Mouse (Mus musculus) MEL (cell line): ENCODE results near the gene March10. TPM values are rescaled to one million over a fixed set of nuclear protein-coding genes. Genes with fewer than 3 reads are reported as not detected.

ENCODE experiments used
- DNase-seq: peaks from one replicate; pipeline ENCODE4 v3.0.0; 2011; ENCODE audit warnings: low read depth, low spot score
- H3K27ac ChIP-seq: 2 replicates; pipeline ENCODE4 v1.5.1; 2012; ENCODE audit warnings: low read depth, mild to moderate bottlenecking, control low read depth, low read length, moderate library complexity; ENCODE audit not compliant: control insufficient read depth
- H3K27me3 ChIP-seq, 2 experiments: fragments of 150-350 bp in 1 of 2; sonication (generic) in 1 of 2; 2 replicates each; pipeline ENCODE4 v1.6.1; 2012; ENCODE audit warnings: low read length in 2 of 2, mild to moderate bottlenecking in 2 of 2, improper control_type of control experiment in 1 of 2, moderate library complexity in 1 of 2; ENCODE audit not compliant: insufficient read depth in 2 of 2, control insufficient read depth in 1 of 2
- H3K36me3 ChIP-seq, 2 experiments: 2 replicates each; pipeline ENCODE4 v1.6.1; 2012 to 2014; ENCODE audit warnings: low read length in 2 of 2, improper control_type of control experiment in 1 of 2, inconsistent platforms in 1 of 2, mild to moderate bottlenecking in 1 of 2; ENCODE audit not compliant: insufficient read depth in 2 of 2, control insufficient read depth in 1 of 2
- H3K4me1 ChIP-seq, 2 experiments: fragments of 150-350 bp in 1 of 2; sonication (generic) in 1 of 2; 2 replicates each; pipeline ENCODE4 v1.6.1; 2012; ENCODE audit warnings: low read length in 2 of 2, improper control_type of control experiment in 1 of 2, mild to moderate bottlenecking in 1 of 2; ENCODE audit not compliant: insufficient read depth in 2 of 2, control insufficient read depth in 1 of 2
- H3K4me3 ChIP-seq, 2 experiments: fragments of 150-350 bp in 1 of 2; sonication (generic) in 1 of 2; 2 replicates each; pipeline ENCODE4 v1.5.1; 2012; ENCODE audit warnings: low read depth in 2 of 2, low read length in 2 of 2, mild to moderate bottlenecking in 2 of 2, moderate library complexity in 2 of 2, control low read depth in 1 of 2, improper control_type of control experiment in 1 of 2; ENCODE audit not compliant: control insufficient read depth in 1 of 2, insufficient read depth in 1 of 2
- H3K79me2 ChIP-seq: 2 replicates; pipeline ENCODE4 v1.6.1; 2012; ENCODE audit warnings: mild to moderate bottlenecking, low read length, moderate library complexity; ENCODE audit not compliant: control insufficient read depth, poor library complexity, insufficient read depth
- H3K9ac ChIP-seq: 2 replicates; pipeline ENCODE4 v1.6.1; 2012; ENCODE audit warnings: low read depth, mild to moderate bottlenecking, control low read depth, low read length, moderate library complexity; ENCODE audit not compliant: control insufficient read depth, poor library complexity, severe bottlenecking
- H3K9me3 ChIP-seq: fragments of 150-350 bp; sonication (generic); replicated peaks from 2 replicates; pipeline ENCODE4 v1.6.1; 2012; ENCODE audit warnings: mild to moderate bottlenecking, low read length, improper control_type of control experiment, moderate library complexity; ENCODE audit not compliant: insufficient read depth
- GABPA ChIP-seq: IDR thresholded peaks from 2 replicates; pipeline ENCODE4 v1.6.1; 2012; ENCODE audit warnings: low read depth, mild to moderate bottlenecking, inconsistent platforms, low read length, improper control_type of control experiment, moderate library complexity
- GATA1 ChIP-seq: IDR thresholded peaks from 2 replicates; pipeline ENCODE4 v1.6.1; 2011; ENCODE audit warnings: low read depth, low read length, improper control_type of control experiment
- KAT2A ChIP-seq: conservative IDR thresholded peaks from 2 replicates; pipeline ENCODE4 v1.6.1; 2012; ENCODE audit warnings: low read depth, low read length, improper control_type of control experiment, inconsistent platforms
- MAFK ChIP-seq: IDR thresholded peaks from 2 replicates; pipeline ENCODE4 v1.6.1; 2011; ENCODE audit warnings: low read depth, mild to moderate bottlenecking, low read length, improper control_type of control experiment, borderline replicate concordance
- MAX ChIP-seq: IDR thresholded peaks from 2 replicates; pipeline ENCODE4 v1.6.1; 2011; ENCODE audit warnings: low read length, improper control_type of control experiment
- MYB ChIP-seq: IDR thresholded peaks from 2 replicates; pipeline ENCODE4 v1.6.1; 2011; ENCODE audit warnings: mild to moderate bottlenecking, low read depth, low read length, improper control_type of control experiment
- POLR2A ChIP-seq, 2 experiments: IDR thresholded peaks; 2 replicates each; pipeline ENCODE4 v1.6.1; 2011 to 2012; ENCODE audit warnings: low read length in 2 of 2, mild to moderate bottlenecking in 2 of 2, control low read depth in 1 of 2, improper control_type of control experiment in 1 of 2, low read depth in 1 of 2, moderate library complexity in 1 of 2; ENCODE audit not compliant: control insufficient read depth in 1 of 2, insufficient read depth in 1 of 2, poor library complexity in 1 of 2
- RCOR1 ChIP-seq: IDR thresholded peaks from 2 replicates; pipeline ENCODE4 v1.6.1; 2012; ENCODE audit warnings: low read depth, mild to moderate bottlenecking, inconsistent platforms, low read length, improper control_type of control experiment
- SIN3A ChIP-seq: IDR thresholded peaks from 2 replicates; pipeline ENCODE4 v1.6.1; 2012; ENCODE audit warnings: low read length, improper control_type of control experiment, inconsistent platforms
- SMC3 ChIP-seq: IDR thresholded peaks from 2 replicates; pipeline ENCODE4 v1.6.1; 2011; ENCODE audit warnings: low read depth, low read length, improper control_type of control experiment
- TAL1 ChIP-seq: IDR thresholded peaks from 2 replicates; pipeline ENCODE4 v1.6.1; 2012; ENCODE audit warnings: mild to moderate bottlenecking, inconsistent platforms, low read length, moderate library complexity, mixed read lengths
- TBP ChIP-seq: IDR thresholded peaks from 2 replicates; pipeline ENCODE4 v1.8.0; 2011; ENCODE audit warnings: low read depth, low read length, improper control_type of control experiment
- TCF12 ChIP-seq: IDR thresholded peaks from 2 replicates; pipeline ENCODE4 v1.6.1; 2014; ENCODE audit warnings: low read depth, mild to moderate bottlenecking, inconsistent platforms, low read length, improper control_type of control experiment, moderate library complexity
- UBTF ChIP-seq: IDR thresholded peaks from 2 replicates; pipeline ENCODE4 v1.6.1; 2012; ENCODE audit warnings: low read depth, mild to moderate bottlenecking, inconsistent platforms, low read length, improper control_type of control experiment, moderate library complexity, borderline replicate concordance; ENCODE audit not compliant: insufficient read depth
- USF2 ChIP-seq, 2 experiments: IDR thresholded peaks; 2 replicates each; pipeline ENCODE4 v1.6.1; 2011 to 2012; ENCODE audit warnings: improper control_type of control experiment in 2 of 2, low read length in 2 of 2, borderline replicate concordance in 1 of 2, inconsistent platforms in 1 of 2, low read depth in 1 of 2, mild to moderate bottlenecking in 1 of 2; ENCODE audit not compliant: insufficient read depth in 1 of 2
- ZC3H11A ChIP-seq: IDR thresholded peaks from 2 replicates; pipeline ENCODE4 v1.6.1; 2012; ENCODE audit warnings: low read depth, mild to moderate bottlenecking, inconsistent platforms, low read length, improper control_type of control experiment
- ZKSCAN1 ChIP-seq: IDR thresholded peaks from 2 replicates; pipeline ENCODE4 v1.6.1; 2012; ENCODE audit warnings: low read depth, mild to moderate bottlenecking, inconsistent platforms, low read length, improper control_type of control experiment, moderate library complexity
- ZMIZ1 ChIP-seq: IDR thresholded peaks from 2 replicates; pipeline ENCODE4 v1.6.1; 2012; ENCODE audit warnings: low read depth, mild to moderate bottlenecking, inconsistent platforms, low read length, improper control_type of control experiment, moderate library complexity
- ZNF384 ChIP-seq: IDR thresholded peaks from 2 replicates; pipeline ENCODE4 v1.6.1; 2012; ENCODE audit warnings: low read depth, mild to moderate bottlenecking, inconsistent platforms, low read length, improper control_type of control experiment
- polyA plus RNA-seq, 2 experiments: library from polyadenylated mRNA; stranded (reverse) in 1 of 2; unstranded in 1 of 2; fragments of >175 nt in 1 of 2; fragments of >200 nt in 1 of 2; gene quantifications; 2 replicates each; pipeline versions ENCODE4 v1.2.1 to v1.2.4; 2012; ENCODE audit warnings: low replicate concordance in 2 of 2, low read depth in 1 of 2; ENCODE audit not compliant: insufficient read length in 2 of 2, insufficient read depth in 1 of 2, missing spikeins in 1 of 2
- total RNA-seq: library from RNA; depleted of rRNA; stranded (reverse); fragments of 300-350 nt; gene quantifications from 2 replicates; pipeline ENCODE4 v1.2.3, GENCODE M21; 2012

March10 gene
- total and polyA plus RNA-seq, 3 experiments: not detected

DNA sequence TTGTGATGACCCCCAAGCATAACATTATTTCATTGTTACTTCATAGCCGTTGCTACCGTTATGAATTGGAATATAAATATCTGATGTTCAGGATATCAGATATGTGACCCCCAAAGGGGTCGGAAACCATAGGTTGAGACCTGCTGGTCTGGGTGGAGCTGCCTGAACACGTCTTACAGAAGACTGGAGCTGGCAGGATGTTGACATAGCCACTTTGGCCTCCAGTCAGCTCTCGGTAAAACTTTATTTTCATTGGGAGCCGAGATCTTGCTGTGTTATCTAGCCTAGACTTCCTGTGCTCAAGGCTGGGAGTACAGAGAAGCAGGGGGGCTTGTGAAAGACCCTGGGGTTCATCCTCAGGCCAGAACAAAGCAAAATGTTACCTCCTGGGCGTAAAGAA, 100.2 kb downstream of the March10 start:
- H3K36me3 ChIP-seq: no peaks in the 10 kb centered on the region
- TF ChIP-seq TBP (no peak), GABPA (no peak), POLR2A (IDR thresholded peaks at IDR 0.05; ENCODE audit: control insufficient read depth in 1 of 2, insufficient read depth in 1 of 2, low read depth in 1 of 2, low read length in 2 of 2, poor library complexity in 1 of 2) (no peak), MAX (no peak), GATA1 (no peak), SIN3A (no peak), TAL1 (no peak), UBTF (no peak), KAT2A (no peak), MAFK (no peak), RCOR1 (no peak), ZKSCAN1 (no peak), TCF12 (no peak), ZNF384 (no peak), ZMIZ1 (no peak)
- H3K4me1 ChIP-seq: no peaks in the 10 kb centered on the region
- no peaks in the 10 kb centered on the region for H3K79me2 ChIP-seq
- peaks cover 2 to 17% of the 10 kb centered on the region in 2 experiments; a peak in 2 of 4 replicates for H3K27me3 ChIP-seq
- H3K9ac ChIP-seq: no peak overlapping the region
- no peaks in the 10 kb centered on the region for H3K9me3 ChIP-seq
- H3K4me3 ChIP-seq: no peak overlapping the region
- no peak for DNase-seq
- H3K27ac ChIP-seq: no peak overlapping the region

DNA sequence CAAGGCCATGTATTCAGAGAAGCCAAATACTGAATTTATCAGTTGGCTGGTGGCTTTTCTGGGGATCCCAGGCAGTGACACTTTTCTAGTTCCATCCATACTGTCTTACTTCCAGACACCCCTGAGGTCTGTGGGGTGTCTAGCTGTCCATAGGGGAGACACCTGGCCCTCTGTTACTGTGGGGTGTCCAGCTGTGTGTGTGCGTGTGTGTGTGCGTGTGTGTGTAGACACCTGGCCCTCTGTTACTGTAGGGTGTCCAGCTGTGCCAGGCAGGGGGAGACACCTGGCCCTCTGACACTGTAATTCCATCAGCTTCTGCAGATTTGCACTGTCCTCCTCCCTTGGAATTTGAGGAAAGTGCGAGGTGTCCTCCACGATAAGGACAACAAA, 102.6 kb downstream of the March10 start:
- TF ChIP-seq USF2 (IDR thresholded peaks at IDR 0.05; ENCODE audit: borderline replicate concordance in 1 of 2, insufficient read depth in 1 of 2, low read depth in 1 of 2, low read length in 2 of 2) (no peak), MYB (no peak), POLR2A (IDR thresholded peaks at IDR 0.05; ENCODE audit: control insufficient read depth in 1 of 2, insufficient read depth in 1 of 2, low read depth in 1 of 2, low read length in 2 of 2, poor library complexity in 1 of 2) (no peak), SMC3 (no peak), GATA1 (no peak), RCOR1 (no peak), ZC3H11A (no peak), ZKSCAN1 (no peak)
- TF ChIP-seq, all 39 proteins: peak for 0
- no peaks in the 10 kb centered on the region for H3K9me3 ChIP-seq
- no peaks in the 10 kb centered on the region for H3K79me2 ChIP-seq
- no peaks in the 10 kb centered on the region for H3K36me3 ChIP-seq
- no peak overlapping the region for H3K9ac ChIP-seq
- H3K4me1 ChIP-seq: no peaks in the 10 kb centered on the region
- H3K27ac ChIP-seq: no peak overlapping the region
- no peak overlapping the region for H3K4me3 ChIP-seq
- peaks cover 2 to 17% of the 10 kb centered on the region in 2 experiments; a peak in 2 of 4 replicates for H3K27me3 ChIP-seq
- no peak for DNase-seq
